Mouse (Mus musculus): ENCODE measurements at regions not wholly inside any gene's neighbourhood (a gene's known extent, or its start where the extent isn't known, plus 50 kb on each side); places are given as distances from the start of the nearest gene placed in this dataset.

GRCm38 (mm10) chr15:68560654-68561053 is 2059.9 kb upstream of the Lrrc6 start:
- peak; percentile 72 for ATAC-seq (ENCODE audit: low FRiP score, low read depth)
- no peaks in the 10 kb centered on the region for H3K27me3 ChIP-seq (ENCODE audit: control insufficient read depth, insufficient read depth, low read length)
- no peaks in the 10 kb centered on the region for H3K4me1 ChIP-seq (ENCODE audit: control insufficient read depth, insufficient read depth, low read length)
- peak; percentile 78 for DNase-seq (ENCODE audit: low spot score)
- H3K36me3 ChIP-seq (ENCODE audit: control insufficient read depth, insufficient read depth, low read length), result no peaks in the 10 kb centered on the region
- no peak overlapping the region for H3K27ac ChIP-seq (replicated peaks; ENCODE audit: low read depth, low read length)
- no peak overlapping the region for H3K4me3 ChIP-seq (replicated peaks; ENCODE audit: low read length)
- 47% methylated on average over 3 of the region's 3 CpGs for WGBS
- TF ChIP-seq POLR2A (IDR thresholded peaks at IDR 0.05; ENCODE audit: borderline replicate concordance, extremely low read depth, insufficient read depth, insufficient read length), result no peak
- H3K4me2 ChIP-seq (replicated peaks; ENCODE audit: low read depth, low read length, severe bottlenecking), result no peak overlapping the region
- H3K9ac ChIP-seq (ENCODE audit: low read depth, low read length, severe bottlenecking), result no peak overlapping the region
- no peaks in the 10 kb centered on the region for H3K9me3 ChIP-seq (ENCODE audit: control insufficient read depth, low read length)

DNA sequence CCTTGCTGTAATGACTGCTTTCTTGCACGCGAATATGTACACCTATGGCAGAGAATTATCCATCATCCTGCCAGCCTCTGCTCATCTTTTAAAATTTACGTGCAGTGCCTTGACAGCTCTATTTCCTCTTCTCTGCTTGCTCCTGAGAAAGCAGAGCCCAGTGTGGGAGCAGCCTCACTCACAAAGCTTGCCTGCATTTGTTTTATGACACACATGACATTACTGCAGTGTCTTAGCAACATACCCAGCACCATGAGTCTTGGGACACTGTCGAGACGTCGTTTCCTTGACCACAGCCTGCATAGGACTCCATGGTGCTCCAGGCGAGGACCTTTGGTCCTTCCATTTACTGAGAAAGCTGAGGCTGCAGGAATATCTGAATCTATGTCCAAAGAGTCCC is 2055.4 kb upstream of the Lrrc6 start:
- Histone ChIP-seq H3K27me3 (ENCODE audit: control insufficient read depth, insufficient read depth, low read length) (no peaks in the 10 kb centered on the region), H3K9me3 (ENCODE audit: control insufficient read depth, low read length) (no peaks in the 10 kb centered on the region), H3K36me3 (ENCODE audit: control insufficient read depth, insufficient read depth, low read length) (no peaks in the 10 kb centered on the region), H3K9ac (ENCODE audit: low read depth, low read length, severe bottlenecking) (no peak overlapping the region), H3K4me1 (ENCODE audit: control insufficient read depth, insufficient read depth, low read length) (no peaks in the 10 kb centered on the region), H3K4me2 (replicated peaks; ENCODE audit: low read depth, low read length, severe bottlenecking) (no peak overlapping the region), H3K4me3 (replicated peaks; ENCODE audit: low read length) (no peak overlapping the region), H3K27ac (replicated peaks; ENCODE audit: low read depth, low read length) (no peak overlapping the region)
- TF ChIP-seq POLR2A (IDR thresholded peaks at IDR 0.05; ENCODE audit: borderline replicate concordance, extremely low read depth, insufficient read depth, insufficient read length), result no peak
- ATAC-seq (ENCODE audit: low FRiP score, low read depth) (no peak), DNase-seq (ENCODE audit: low spot score) (no peak)
- WGBS, result 64% methylated on average over 7 of the region's 7 CpGs

- Histone ChIP-seq H3K4me2 (replicated peaks; ENCODE audit: low read depth, low read length, severe bottlenecking) (no peak overlapping the region), H3K4me1 (ENCODE audit: control insufficient read depth, insufficient read depth, low read length) (no peaks in the 10 kb centered on the region), H3K36me3 (ENCODE audit: control insufficient read depth, insufficient read depth, low read length) (no peaks in the 10 kb centered on the region), H3K27ac (replicated peaks; ENCODE audit: low read depth, low read length) (no peak overlapping the region), H3K4me3 (replicated peaks; ENCODE audit: low read length) (no peak overlapping the region), H3K27me3 (ENCODE audit: control insufficient read depth, insufficient read depth, low read length) (no peaks in the 10 kb centered on the region), H3K9me3 (ENCODE audit: control insufficient read depth, low read length) (no peaks in the 10 kb centered on the region), H3K9ac (ENCODE audit: low read depth, low read length, severe bottlenecking) (no peak overlapping the region)
- ATAC-seq (ENCODE audit: low FRiP score, low read depth) (no peak), DNase-seq (ENCODE audit: low spot score) (no peak)
- 61% methylated on average over 4 of the region's 4 CpGs for WGBS
- TF ChIP-seq POLR2A (IDR thresholded peaks at IDR 0.05; ENCODE audit: borderline replicate concordance, extremely low read depth, insufficient read depth, insufficient read length), result no peak
These were observed 2035.3 kb upstream of the Lrrc6 start for GRCm38 (mm10) chr15:68536055-68536325.

GRCm38 (mm10) chr15:68535297-68536054 is 2034.8 kb upstream of the Lrrc6 start:
- H3K27me3 ChIP-seq (ENCODE audit: control insufficient read depth, insufficient read depth, low read length), result no peaks in the 10 kb centered on the region
- no peak for DNase-seq (ENCODE audit: low spot score)
- no peak for TF ChIP-seq POLR2A (IDR thresholded peaks at IDR 0.05; ENCODE audit: borderline replicate concordance, extremely low read depth, insufficient read depth, insufficient read length)
- H3K4me3 ChIP-seq (replicated peaks; ENCODE audit: low read length), result no peak overlapping the region
- H3K9ac ChIP-seq (ENCODE audit: low read depth, low read length, severe bottlenecking), result no peak overlapping the region
- no peak overlapping the region for H3K27ac ChIP-seq (replicated peaks; ENCODE audit: low read depth, low read length)
- 65% methylated on average over 10 of the region's 10 CpGs for WGBS
- H3K4me1 ChIP-seq (ENCODE audit: control insufficient read depth, insufficient read depth, low read length), result no peaks in the 10 kb centered on the region
- ATAC-seq (ENCODE audit: low FRiP score, low read depth), result no peak
- H3K36me3 ChIP-seq (ENCODE audit: control insufficient read depth, insufficient read depth, low read length), result no peaks in the 10 kb centered on the region
- no peak overlapping the region for H3K4me2 ChIP-seq (replicated peaks; ENCODE audit: low read depth, low read length, severe bottlenecking)
- H3K9me3 ChIP-seq (ENCODE audit: control insufficient read depth, low read length), result no peaks in the 10 kb centered on the region

DNA sequence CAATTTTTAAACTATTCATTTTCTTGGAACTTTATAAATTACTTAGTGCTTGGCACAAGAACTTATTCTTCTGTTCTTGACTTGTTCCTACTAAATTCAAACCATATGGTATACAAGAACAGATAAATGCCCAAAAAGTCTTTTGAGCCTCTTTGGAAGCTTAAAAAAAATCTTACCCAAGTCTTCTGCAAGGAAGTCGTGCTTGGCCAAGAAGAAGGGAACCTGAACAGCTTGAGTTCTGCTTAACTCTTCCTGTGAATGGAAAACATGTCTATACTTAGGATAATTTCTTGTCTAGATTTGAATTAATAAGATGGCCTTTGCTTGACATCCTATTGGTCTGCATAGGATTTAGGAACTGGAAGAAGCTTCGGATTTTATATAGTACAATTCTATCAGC is 2020.0 kb upstream of the Lrrc6 start:
- Histone ChIP-seq H3K27me3 (ENCODE audit: control insufficient read depth, insufficient read depth, low read length) (no peaks in the 10 kb centered on the region), H3K4me2 (replicated peaks; ENCODE audit: low read depth, low read length, severe bottlenecking) (no peak overlapping the region), H3K4me3 (replicated peaks; ENCODE audit: low read length) (no peak overlapping the region), H3K36me3 (ENCODE audit: control insufficient read depth, insufficient read depth, low read length) (no peaks in the 10 kb centered on the region), H3K9ac (ENCODE audit: low read depth, low read length, severe bottlenecking) (no peak overlapping the region), H3K27ac (replicated peaks; ENCODE audit: low read depth, low read length) (no peak overlapping the region), H3K4me1 (ENCODE audit: control insufficient read depth, insufficient read depth, low read length) (no peaks in the 10 kb centered on the region), H3K9me3 (ENCODE audit: control insufficient read depth, low read length) (no peaks in the 10 kb centered on the region)
- WGBS, result 67% methylated on average over 2 of the region's 2 CpGs
- DNase-seq (ENCODE audit: low spot score), result no peak
- no peak for ATAC-seq (ENCODE audit: low FRiP score, low read depth)
- no peak for TF ChIP-seq POLR2A (IDR thresholded peaks at IDR 0.05; ENCODE audit: borderline replicate concordance, extremely low read depth, insufficient read depth, insufficient read length)

DNA sequence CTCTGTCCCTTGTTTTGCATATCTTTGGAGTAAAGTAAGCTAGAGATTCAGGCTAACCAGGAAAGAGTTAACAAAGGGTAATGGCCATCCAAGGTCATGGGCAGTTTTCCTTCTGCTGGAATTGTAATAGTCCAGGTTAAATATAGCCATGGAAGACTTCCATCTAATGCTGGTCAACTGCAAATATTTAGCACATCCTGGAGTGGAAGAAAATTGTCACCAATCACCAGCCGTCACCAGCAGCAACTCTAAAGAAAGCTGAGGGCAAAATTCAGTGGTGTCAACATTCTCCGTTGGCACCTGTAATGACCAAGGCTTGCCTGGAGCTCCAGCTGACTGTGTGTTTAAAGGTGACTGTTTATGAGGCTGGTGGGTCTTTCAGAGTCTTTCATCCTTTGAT is 2011.7 kb upstream of the Lrrc6 start:
- WGBS, result 72% methylated on average over 2 of the region's 2 CpGs
- H3K9me3 ChIP-seq (ENCODE audit: control insufficient read depth, low read length), result no peaks in the 10 kb centered on the region

More for the DNA sequence above, 2011.7 kb upstream of the Lrrc6 start:
- no peak overlapping the region for H3K27ac ChIP-seq (replicated peaks; ENCODE audit: low read depth, low read length)
- DNase-seq (ENCODE audit: low spot score), result no peak
- no peak for ATAC-seq (ENCODE audit: low FRiP score, low read depth)
- H3K36me3 ChIP-seq (ENCODE audit: control insufficient read depth, insufficient read depth, low read length), result no peaks in the 10 kb centered on the region
- H3K9ac ChIP-seq (ENCODE audit: low read depth, low read length, severe bottlenecking), result no peak overlapping the region
- H3K4me1 ChIP-seq (ENCODE audit: control insufficient read depth, insufficient read depth, low read length), result no peaks in the 10 kb centered on the region
- no peak for TF ChIP-seq POLR2A (IDR thresholded peaks at IDR 0.05; ENCODE audit: borderline replicate concordance, extremely low read depth, insufficient read depth, insufficient read length)
- H3K4me2 ChIP-seq (replicated peaks; ENCODE audit: low read depth, low read length, severe bottlenecking), result no peak overlapping the region
- no peaks in the 10 kb centered on the region for H3K27me3 ChIP-seq (ENCODE audit: control insufficient read depth, insufficient read depth, low read length)
- H3K4me3 ChIP-seq (replicated peaks; ENCODE audit: low read length), result no peak overlapping the region

All from limb, embryonic 14.5 days (tissue).